Mouse (Mus musculus) limb, embryonic 14.5 days (tissue): ENCODE measurements at regions not wholly inside any gene's neighbourhood (a gene's known extent, or its start where the extent isn't known, plus 50 kb on each side); places are given as distances from the start of the nearest gene placed in this dataset.

Experiments used
- ATAC-seq: fragments of 200-750 bp; cut with Nextera tagmentation; 2 replicates; pipeline ENCODE4 v1.8.0; 2017; ENCODE audit warnings: low read depth, moderate number of reproducible peaks, moderate TSS enrichment; ENCODE audit not compliant: low FRiP score
- DNase-seq: peaks from one replicate; pipeline ENCODE4 v3.0.0-alpha.2; 2015; ENCODE audit warnings: low spot score
- H3K27ac ChIP-seq: fragments of 300-500 bp; sonication (generic); replicated peaks from 2 replicates; pipeline ENCODE4 v1.5.1; 2014; ENCODE audit warnings: low read depth, mild to moderate bottlenecking, low read length, moderate library complexity, mixed read lengths
- H3K27me3 ChIP-seq: fragments of 300-500 bp; sonication (generic); 2 replicates; pipeline ENCODE4 v1.6.1; 2014; ENCODE audit warnings: low read length, mixed read lengths; ENCODE audit not compliant: control insufficient read depth, insufficient read depth
- H3K36me3 ChIP-seq: fragments of 300-500 bp; sonication (generic); 2 replicates; pipeline ENCODE4 v1.6.1; 2014; ENCODE audit warnings: mild to moderate bottlenecking, low read length, moderate library complexity, mixed read lengths; ENCODE audit not compliant: control insufficient read depth, insufficient read depth
- H3K4me1 ChIP-seq: fragments of 300-500 bp; sonication (generic); 2 replicates; pipeline ENCODE4 v1.6.1; 2014; ENCODE audit warnings: antibody characterized with exemption, low read length, mixed read lengths; ENCODE audit not compliant: control insufficient read depth, insufficient read depth
- H3K4me2 ChIP-seq: fragments of 300-500 bp; sonication (generic); replicated peaks from 2 replicates; pipeline ENCODE4 v1.6.1; 2014; ENCODE audit warnings: low read depth, mild to moderate bottlenecking, low read length, moderate library complexity; ENCODE audit not compliant: severe bottlenecking
- H3K4me3 ChIP-seq: fragments of 300-500 bp; sonication (generic); replicated peaks from 2 replicates; pipeline ENCODE4 v1.5.1; 2014; ENCODE audit warnings: low read length
- H3K9ac ChIP-seq: fragments of 300-500 bp; sonication (generic); 2 replicates; pipeline ENCODE4 v1.6.1; 2014; ENCODE audit warnings: mild to moderate bottlenecking, low read depth, low read length, moderate library complexity; ENCODE audit not compliant: severe bottlenecking
- H3K9me3 ChIP-seq: fragments of 300-500 bp; sonication (generic); 2 replicates; pipeline ENCODE4 v1.6.1; 2016; ENCODE audit warnings: low read length; ENCODE audit not compliant: control insufficient read depth
- POLR2A ChIP-seq: fragments of 200-500 bp; IDR thresholded peaks from 2 replicates; pipeline ENCODE4 v1.8.0; 2012; ENCODE audit warnings: inconsistent platforms, mild to moderate bottlenecking, moderate library complexity, borderline replicate concordance; ENCODE audit not compliant: insufficient read depth, insufficient read length; ENCODE audit errors: extremely low read depth
- WGBS: fragments of 180-500 bp; shearing (Covaris S2); extraction: QIAGEN DNeasy Blood & Tissue Kit; methylation state at CpG from one replicate; pipeline ENCODE4 v1.1.7; 2014; 5-methylcytosine and 5-hydroxymethylcytosine counted together

DNA sequence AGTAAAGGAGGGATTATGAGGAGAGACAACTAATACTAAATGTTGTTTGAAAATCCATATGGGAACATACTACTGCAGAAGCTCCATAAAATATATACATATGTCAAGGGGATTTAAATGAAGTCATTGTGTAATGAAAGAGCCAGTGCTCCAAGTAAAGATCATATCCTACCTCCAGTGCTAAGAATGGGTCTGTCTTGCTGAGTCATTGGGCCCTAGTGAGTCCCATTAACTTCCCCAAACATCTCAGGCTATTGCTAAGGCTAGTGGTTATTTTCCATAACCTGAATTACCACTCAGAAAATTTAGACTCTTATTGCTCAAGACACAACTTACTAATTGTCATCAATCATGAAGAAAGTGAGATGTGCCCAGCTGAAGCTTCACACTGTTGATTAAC is 215.2 kb upstream of the Fscb start:
- H3K4me1 ChIP-seq, result peaks cover 4% of the 10 kb centered on the region; the same call in 1 of the 2 replicates
- ATAC-seq, result no peak
- no peaks in the 10 kb centered on the region for H3K36me3 ChIP-seq
- DNase-seq, result no peak
- H3K27me3 ChIP-seq, result no peaks in the 10 kb centered on the region
- H3K27ac ChIP-seq, result no peak overlapping the region
- H3K9ac ChIP-seq, result no peak overlapping the region
- no peak overlapping the region for H3K4me2 ChIP-seq
- H3K9me3 ChIP-seq, result no peaks in the 10 kb centered on the region
- no peak overlapping the region for H3K4me3 ChIP-seq
- TF ChIP-seq POLR2A, result no peak

GRCm38 (mm10) chr12:64688618-64689017 is 214.1 kb upstream of the Fscb start:
- H3K27me3 ChIP-seq, result no peaks in the 10 kb centered on the region
- no peak for ATAC-seq
- H3K4me1 ChIP-seq, result peaks cover 4% of the 10 kb centered on the region; the same call in 1 of the 2 replicates
- no peak for DNase-seq
- H3K4me2 ChIP-seq, result no peak overlapping the region
- H3K9me3 ChIP-seq, result no peaks in the 10 kb centered on the region
- H3K9ac ChIP-seq, result no peak overlapping the region
- no peak overlapping the region for H3K4me3 ChIP-seq
- no peaks in the 10 kb centered on the region for H3K36me3 ChIP-seq
- WGBS, result 78% methylated on average over 1 of the region's 1 CpGs
- no peak for TF ChIP-seq POLR2A
- no peak overlapping the region for H3K27ac ChIP-seq

DNA sequence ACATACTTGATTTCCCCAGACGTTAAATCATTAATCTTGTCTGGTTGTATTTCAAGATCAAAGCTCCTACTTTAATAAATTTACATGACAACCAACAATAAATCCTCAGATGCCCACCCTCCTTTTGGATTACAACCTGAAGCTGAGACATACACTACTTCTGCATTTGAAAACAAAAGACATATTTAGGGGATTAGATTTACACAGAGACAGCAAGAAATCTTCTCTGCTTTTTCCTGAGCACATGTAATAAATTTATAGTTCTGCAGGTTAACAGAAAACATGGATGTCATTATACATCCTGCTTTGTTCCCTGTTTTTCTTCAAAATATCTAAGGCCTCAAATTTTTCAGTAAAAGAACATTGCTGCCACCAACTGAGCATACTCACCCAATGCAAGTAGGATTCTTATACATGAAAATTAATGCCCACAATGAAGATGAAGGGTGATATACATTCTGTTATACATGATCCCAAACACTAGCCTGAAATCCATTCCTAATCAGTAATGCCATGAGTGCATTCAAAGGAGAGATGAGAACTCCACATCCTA is 166.4 kb upstream of the Fscb start:
- no peak for ATAC-seq
- 40% methylated on average over 1 of the region's 1 CpGs for WGBS

GRCm38 (mm10) chr12:64614877-64615276 is 140.4 kb upstream of the Fscb start:
- Histone ChIP-seq H3K9me3 (no peaks in the 10 kb centered on the region), H3K27me3 (no peaks in the 10 kb centered on the region), H3K9ac (no peak overlapping the region), H3K4me3 (no peak overlapping the region), H3K27ac (no peak overlapping the region), H3K36me3 (no peaks in the 10 kb centered on the region), H3K4me2 (no peak overlapping the region), H3K4me1 (no peaks in the 10 kb centered on the region)
- DNase-seq (no peak), ATAC-seq (no peak)
- no peak for TF ChIP-seq POLR2A

More for the DNA sequence above, 166.4 kb upstream of the Fscb start:
- H3K9ac ChIP-seq, result no peak overlapping the region
- no peak overlapping the region for H3K4me2 ChIP-seq
- H3K27ac ChIP-seq, result no peak overlapping the region
- DNase-seq, result no peak
- H3K27me3 ChIP-seq, result no peaks in the 10 kb centered on the region
- no peak overlapping the region for H3K4me3 ChIP-seq
- H3K9me3 ChIP-seq, result no peaks in the 10 kb centered on the region
- no peak for TF ChIP-seq POLR2A
- H3K4me1 ChIP-seq, result no peaks in the 10 kb centered on the region
- no peaks in the 10 kb centered on the region for H3K36me3 ChIP-seq
